Mouse (Mus musculus) lung, postnatal 25 days (tissue): ENCODE data around the gene Olfr1195.
"Not testable (repeated sequence)": the region's sequence is repeated elsewhere in the genome, so short reads cannot be mapped to it uniquely, and the experiment has no call there.

Experiments used
- DNase-seq: peaks from one replicate; pipeline ENCODE4 v3.0.0; 2022; ENCODE audit warnings: low spot score

Gene Olfr1195

GRCm38 (mm10) chr2:88689087-88689486, at the start of gene Olfr1195:
Gene Olfr1195 (minus strand): TSS chr2:88689187.
- DNase-seq: no peak

DNA sequence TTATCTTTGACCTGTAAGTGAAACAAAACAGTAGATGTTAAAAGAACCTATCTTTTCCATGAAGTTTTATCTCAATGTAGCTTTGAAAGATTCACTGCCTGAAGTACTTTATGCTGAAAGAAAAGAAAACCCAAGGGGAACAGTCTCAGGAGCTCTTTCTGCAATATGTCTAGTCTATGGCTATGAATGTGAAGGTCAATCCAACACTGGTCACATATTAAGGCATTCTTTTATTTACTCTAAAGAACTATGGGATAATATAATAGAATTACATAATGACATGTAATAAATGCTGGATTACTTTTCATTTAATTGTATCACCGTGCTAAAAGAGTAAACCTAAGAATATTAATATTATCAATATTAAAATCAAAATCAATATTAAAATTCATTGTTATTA, 43.3 kb upstream of the Olfr1195 start, which contains the start of gene Olfr1197:
Olfr1197 (minus strand) TSS at position 101 of the 400 bp plus-strand sequence.
- no peak for DNase-seq

GRCm38 (mm10) chr2:88704497-88704896, 15.5 kb upstream of the Olfr1195 start, which contains the start of gene Olfr1196:
Gene Olfr1196 (minus strand): TSS chr2:88704597.
- no peak for DNase-seq

GRCm38 (mm10) chr2:88675328-88675727, 13.7 kb downstream of the Olfr1195 start, which contains the start of gene Olfr1193:
Gene Olfr1193 (plus strand): TSS chr2:88675628.
- not testable (repeated sequence) for DNase-seq

- no peak for DNase-seq
These were observed 40.8 kb downstream of the Olfr1195 start, which contains the start of gene Olfr1192-ps1 for GRCm38 (mm10) chr2:88648209-88648608. Gene Olfr1192-ps1 (plus strand): TSS chr2:88648509.

GRCm38 (mm10) chr2:88640242-88640641, 48.7 kb downstream of the Olfr1195 start, which contains the start of gene Olfr1191-ps1:
Gene Olfr1191-ps1 (plus strand): TSS chr2:88640542.
- not testable (repeated sequence) for DNase-seq
